Mouse (Mus musculus) frontal cortex, postnatal 36 days (tissue): ENCODE measurements around the gene Ifit3b.
"Not testable (repeated sequence)": the region's sequence is repeated elsewhere in the genome, so short reads cannot be mapped to it uniquely, and the experiment has no call there.

ENCODE experiments used
- DNase-seq, 2 experiments: peaks; one replicate each; pipeline ENCODE4 v3.0.0; 2022; ENCODE audit warnings: low spot score in 2 of 2

Ifit3b gene

DNA sequence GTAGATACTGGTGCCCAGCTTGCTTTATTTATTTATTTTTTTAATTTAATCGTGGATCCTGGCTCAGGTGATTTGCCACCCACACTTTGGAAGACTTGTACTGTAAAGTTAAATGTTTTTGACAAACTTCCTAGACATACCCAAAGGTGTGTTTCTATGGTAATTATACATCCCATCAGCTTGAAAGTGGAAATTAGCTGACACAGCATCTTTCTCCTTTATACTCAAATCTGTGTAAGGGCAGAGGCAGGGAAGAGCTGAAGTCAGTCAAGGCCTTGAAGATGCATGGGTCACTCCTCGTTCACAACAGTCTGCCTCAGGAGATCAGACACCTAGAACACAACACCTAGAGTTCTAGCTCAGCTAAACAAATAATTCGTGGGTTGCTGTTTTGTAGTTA, 2.3 kb downstream of the Ifit3b start:
- not testable (repeated sequence) for DNase-seq

DNA sequence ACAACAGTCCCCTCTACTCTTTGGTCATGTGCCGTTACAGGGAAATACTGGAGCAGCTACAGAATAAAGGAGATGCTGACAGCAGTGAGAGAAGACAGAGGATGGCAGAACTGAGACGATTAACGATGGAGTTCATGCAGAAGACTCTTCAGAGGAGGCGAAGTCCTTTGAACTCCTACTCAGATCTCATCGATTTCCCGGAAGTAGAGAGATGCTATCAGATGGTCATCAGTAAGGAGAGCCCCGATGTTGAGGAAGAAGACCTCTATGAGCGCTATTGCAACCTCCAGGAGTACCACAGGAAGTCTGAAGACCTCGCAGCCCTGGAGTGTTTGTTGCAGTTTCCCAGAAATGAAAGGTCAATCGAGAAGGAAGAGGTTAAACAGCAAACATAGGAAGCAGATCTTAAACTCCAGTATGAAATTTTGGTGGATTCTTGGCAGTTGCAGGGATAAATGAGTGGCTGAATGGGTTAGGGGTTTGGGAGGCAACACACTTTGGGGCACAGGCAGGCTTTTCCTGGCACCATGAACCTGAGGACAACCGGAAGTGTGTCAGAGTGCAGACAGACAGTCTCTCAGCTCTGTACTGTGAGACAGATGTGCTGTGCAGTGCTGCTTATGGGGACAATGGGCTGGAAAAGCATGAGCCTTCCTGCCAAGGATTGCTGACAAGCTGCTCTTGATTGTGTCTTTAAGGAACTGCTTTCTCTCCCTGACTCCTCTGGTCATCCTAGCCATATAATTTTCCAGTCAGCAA, 4.7 kb downstream of the Ifit3b start:
- DNase-seq, result not testable (repeated sequence)

DNA sequence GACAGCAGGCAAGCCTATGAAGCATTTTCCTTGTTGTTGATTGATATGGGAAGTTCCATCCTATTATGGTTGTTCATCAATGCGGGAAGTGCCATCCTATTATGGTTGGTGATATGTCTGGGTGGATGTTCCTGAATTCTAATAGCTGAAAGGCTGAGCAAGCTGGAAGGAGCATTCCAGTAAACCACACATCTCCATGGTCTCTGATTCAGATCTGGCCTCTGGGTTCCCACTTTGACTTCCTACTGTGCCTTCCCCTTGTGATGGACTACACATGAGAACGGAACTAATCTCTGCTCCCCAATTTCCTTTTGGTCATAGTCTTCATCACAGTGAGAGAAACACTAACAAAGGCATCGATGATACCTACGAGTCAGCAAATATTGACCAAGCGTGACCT, 13.1 kb downstream of the Ifit3b start:
- DNase-seq, result no peak

DNA sequence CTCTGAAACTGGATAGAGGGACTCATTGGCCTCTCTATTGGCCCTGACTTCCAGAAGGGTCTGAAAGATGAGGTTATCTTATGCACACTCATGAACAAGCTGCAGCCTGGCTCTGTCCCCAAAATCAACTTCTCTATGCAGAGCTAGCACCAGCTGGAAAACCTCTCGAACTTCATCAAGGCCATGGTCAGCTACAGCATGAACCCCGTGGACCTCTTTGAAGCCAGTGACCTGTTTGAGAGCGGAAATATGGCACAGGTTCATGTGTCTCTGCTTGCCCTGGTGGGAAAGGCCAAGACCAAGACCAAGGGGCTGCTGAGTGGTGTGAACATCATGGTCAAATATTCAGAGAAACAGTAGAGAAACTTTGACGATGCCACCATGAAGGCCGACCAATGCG, 16.0 kb downstream of the Ifit3b start:
- DNase-seq, result no peak

DNA sequence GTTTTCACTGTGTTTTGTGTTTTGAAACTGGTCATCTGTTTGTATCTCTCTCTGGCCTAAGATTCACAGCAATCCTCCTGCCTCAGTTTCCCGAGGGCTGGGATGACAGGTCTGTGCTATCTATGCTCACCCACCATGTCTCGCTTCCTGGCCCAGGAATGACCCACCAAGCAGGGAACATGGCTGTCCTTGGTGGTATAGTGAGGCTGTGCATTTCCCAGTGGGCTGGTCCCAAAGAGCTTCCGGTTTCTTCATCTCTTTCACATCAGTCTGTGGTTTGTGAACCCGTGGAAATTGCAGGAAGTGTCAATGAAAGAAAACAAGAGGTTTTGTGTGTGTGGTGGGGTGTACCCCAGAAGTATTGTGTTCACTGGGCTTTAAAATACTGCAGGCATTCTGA, 16.9 kb downstream of the Ifit3b start:
- DNase-seq, result no peak

DNA sequence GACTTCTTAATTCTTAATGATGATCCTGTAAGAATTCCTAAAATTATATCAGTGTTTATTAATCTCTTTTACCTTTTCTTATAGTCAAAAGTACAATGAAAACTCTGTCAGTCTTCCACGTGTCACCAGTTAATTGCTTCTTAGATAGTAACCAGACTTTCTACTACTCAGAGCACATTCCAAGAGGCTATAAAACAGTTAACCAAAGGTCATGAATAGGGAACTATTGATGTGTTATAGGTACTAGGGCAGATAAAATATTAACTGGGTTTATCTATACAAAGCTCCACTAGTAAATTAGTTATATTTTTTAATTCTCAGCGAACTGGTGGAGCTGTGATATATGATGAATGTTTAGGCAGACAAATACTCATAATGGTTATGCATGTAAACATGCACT, 19.7 kb downstream of the Ifit3b start:
- no peak for DNase-seq

DNA sequence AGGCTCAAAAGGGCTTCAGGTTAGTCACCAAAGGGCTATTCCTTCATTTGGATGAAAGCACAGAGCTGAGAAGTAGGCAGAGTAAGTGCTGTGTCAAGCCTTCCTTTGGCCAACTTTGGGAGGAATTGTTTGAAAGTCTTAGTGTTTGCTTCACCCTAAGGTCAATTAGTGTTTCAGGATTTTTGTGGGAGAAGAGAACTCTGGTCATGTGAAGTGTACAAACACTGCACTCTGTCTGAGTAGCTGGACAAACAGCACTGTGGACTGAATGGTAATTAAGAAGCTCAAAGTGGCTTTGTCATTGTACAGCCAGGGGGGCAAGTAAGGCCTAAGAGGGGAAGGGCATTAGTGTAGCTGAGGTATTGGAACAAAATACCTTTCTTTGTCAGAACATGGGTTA, 23.7 kb downstream of the Ifit3b start:
- DNase-seq, result no peak

DNA sequence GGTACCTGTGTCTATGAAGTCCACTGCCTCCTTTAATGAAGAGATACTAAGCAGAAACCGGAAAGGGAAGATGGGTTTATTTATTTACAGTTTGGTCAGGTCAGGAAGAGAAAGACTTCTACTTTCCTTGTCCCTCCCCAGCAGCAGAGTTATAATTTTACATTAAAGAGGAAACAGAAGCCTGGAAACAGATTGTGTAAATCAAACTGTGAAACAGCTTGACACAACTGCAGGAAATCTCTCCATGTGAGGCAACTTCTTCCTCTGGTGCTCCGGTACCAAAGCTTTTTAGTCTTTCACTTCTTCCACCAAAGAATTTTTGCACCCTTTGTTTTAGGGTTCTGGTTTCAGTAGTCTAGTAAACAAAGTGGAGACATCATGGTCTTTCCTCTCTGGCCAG, 25.7 kb downstream of the Ifit3b start:
- no peak for DNase-seq

DNA sequence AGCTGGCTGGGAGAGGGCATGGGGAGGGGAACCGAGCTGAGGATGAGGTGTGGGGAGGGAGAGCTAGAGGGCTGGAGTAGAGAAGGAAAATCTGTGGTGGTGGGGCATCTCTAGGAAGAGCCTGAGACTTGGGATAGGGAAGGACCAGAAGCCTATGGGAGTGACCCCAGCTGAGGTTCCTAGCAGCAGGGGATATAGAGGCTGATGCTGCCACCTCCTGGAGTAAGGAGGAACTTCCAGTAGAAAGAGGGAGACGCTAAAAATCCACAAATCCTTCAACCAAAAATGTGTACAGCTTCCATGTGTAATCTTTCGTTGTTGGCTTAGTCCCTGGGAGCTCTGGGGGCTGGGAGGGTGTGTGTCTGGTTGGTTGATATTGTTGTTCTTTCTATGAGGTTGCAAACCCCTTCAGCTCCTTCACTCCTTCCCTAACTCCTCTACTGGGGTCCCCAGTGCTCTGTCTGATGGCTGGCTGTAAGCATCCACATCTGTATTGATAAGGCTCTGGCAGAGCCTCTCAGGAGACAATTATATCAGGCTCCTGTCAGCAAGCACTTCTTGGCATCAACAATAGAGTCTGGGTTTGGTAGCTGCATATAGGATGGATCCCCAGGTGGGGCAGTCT, 29.3 kb downstream of the Ifit3b start:
- DNase-seq, result peak; percentile 32 to 71

DNA sequence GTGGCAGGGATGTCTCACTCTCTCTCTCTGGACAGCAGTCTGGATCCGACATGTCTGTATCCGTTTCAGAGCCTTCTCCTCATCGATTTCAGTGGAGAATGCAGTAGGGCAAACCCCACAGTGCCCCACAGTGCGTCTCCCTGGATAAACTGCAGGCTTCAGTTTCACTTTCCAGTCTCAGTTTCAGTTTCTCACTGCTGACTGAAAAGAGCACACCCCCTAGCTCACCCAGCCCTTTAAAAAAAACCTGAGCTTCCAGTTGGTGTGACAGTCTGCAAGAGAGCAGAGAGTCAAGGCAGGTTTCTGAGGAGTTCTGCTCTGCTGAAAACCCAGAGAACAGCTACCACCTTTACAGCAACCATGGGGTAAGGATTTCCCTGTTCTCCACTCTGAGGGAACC, 32.9 kb downstream of the Ifit3b start, which contains the start of the genes Ifit1bl2 and Ifit1:
Ifit1bl2 (minus strand) TSS at position 121 of the 400 bp plus-strand sequence.
Ifit1 (plus strand) TSS at position 249 of the 400 bp plus-strand sequence.
- no peak for DNase-seq

DNA sequence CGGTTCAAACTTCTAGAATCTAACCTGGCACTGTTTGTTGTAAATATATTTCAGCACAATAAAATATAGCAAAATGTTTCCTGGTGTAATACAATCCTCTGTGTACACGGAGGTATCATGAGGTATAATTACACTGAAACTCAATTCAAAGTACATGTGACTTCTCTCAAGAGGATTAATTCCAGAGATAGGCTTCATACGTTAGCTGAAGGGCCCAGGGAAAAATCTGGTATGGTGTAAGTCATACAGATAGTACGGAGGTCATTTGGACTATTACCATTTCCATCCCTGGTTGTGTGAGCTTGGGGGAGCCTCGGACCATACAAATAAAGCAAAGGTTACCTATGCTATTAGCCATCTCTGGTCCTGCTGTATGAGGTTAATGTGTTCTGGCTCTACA, 34.8 kb downstream of the Ifit3b start:
- DNase-seq, result no peak

DNA sequence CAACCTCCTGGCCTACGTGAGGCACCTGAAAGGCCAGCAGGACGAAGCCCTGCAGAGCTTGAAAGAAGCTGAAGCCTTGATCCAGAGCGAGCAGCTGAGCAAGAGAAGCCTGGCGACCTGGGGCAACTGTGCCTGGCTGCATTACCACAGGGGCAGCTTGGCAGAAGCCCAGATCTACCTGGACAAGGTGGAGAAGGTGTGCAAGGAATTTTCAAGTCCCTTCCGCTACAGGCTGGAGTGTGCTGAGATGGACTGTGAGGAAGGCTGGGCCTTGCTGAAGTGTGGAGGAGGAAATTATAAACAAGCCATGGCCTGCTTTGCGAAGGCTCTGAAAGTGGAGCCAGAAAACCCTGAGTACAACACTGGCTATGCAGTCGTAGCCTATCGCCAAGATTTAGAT, 39.9 kb downstream of the Ifit3b start:
- not testable (repeated sequence) for DNase-seq

DNA sequence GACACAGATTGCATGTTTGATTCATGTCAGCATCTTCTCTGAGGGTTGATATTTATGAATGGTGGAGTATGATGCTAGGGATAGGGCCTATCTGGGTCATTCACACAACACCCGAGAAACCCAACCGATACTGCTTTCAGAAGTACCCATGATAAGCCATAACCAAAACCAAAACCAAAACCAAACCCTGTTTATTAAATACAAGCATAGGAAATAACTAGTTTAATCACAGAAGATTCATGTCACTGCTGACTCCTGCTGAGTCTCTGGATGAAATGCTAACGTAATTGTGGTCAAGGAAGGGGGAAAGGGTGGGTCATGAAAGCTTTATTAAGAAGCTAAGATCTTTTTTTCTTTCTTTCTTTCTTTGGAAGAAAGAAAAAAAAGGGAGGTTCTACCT, 42.5 kb downstream of the Ifit3b start:
- no peak for DNase-seq

DNA sequence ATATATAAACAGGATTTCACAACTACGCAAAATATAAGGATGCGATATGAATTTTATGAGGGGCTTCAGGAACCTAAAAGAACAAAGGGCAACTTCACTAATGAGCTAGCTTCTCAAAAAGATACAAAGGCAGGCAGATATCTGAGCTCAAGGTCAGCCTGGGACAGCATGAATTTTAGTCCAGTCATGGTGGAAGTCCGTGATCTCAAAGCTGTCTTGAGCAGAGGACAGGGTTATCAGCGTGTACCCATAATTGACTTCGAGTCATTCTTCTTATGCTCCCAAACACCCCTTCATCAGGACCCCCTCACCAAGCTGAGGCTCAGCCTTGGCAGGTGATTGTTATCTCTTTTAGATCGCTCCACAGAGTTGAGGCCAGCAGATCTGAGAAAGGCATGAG, 43.2 kb downstream of the Ifit3b start:
- DNase-seq, result no peak

DNA sequence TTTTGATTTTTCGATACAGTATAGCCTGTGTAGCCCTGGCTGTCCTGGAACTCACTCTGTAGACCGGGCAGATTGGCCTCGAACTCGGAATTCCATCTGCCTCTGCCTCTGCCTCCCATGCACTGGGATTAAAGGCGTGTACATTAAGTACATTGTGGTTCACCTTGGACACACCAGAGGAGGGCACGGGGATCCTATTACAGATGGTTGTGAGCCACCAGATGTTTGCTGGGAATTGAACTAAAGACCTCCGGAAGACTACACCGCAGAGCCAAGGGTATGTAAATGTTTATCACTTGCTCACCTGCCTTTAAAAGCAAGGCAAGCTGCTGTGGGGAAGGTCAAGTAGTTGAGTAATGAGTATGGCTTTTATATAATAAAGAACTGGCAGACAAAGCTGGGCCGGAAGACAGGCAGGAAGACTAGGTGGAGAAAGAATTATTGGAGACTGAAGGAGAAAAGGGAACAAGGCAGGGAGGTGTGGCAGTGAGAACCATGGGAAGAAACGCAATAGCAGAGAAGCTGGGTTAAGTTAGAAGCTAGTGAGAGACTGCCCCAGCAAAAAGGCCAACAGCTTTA, 47.5 kb downstream of the Ifit3b start:
- DNase-seq, result no peak

DNA sequence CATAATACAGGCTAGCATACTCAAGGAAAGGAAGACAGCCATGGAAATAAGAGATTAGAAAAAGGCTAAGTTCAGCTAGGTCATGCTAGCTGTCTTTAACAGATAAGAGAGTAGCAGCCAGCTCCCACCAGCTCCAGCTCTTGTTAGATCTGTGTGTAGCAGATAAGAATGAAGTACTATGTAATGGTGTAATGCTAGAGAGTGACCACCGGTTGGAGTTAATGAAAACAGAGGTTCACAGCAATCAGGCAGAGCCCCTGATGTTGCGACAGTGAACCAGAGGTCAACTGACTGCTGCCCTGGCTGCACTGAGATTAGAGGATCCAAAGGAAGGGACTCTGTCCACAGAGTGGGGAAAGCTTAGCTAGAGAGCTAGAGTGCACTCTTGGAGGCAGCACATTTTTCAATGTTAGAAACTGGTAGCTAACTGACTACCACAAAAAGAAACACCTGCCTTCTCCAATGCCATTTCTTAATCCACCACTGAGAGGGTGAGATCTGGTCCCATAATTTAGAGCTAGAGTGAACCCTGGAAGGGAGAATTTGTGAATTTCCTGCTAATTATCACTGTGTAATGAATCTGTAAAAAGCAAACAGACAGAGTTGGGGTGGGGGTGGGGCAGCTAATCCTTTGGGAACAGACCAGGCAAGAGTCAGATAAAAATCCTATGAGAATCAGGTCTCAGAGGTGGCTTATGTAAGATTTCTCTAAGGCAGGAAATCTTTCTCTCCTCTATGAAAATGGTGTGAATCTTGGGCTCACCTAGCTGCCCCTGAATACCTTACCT, 48.9 kb downstream of the Ifit3b start:
- DNase-seq, result no peak

DNA sequence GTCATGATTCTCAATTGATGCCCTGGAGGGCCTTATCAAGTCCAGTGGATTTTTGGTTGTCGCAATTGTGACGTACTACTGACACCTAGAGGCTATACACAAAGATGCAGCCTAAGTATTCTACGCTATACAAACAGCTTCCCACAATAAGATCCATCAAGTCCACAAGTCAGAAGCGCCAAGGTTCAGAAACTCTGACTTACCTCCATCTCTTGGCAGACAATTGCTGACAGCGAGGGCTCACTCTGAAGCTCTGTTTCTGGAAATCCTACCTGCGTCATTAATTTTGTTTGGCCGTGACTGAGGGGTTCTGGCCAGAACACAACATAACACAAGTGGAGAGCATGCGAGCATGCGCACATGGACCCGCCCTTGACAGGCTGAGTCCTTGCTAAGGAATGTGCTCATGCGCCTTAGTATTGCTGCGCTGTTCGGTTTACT, 54.3 kb downstream of the Ifit3b start:
- DNase-seq, result peak; percentile 51 to 65

DNA sequence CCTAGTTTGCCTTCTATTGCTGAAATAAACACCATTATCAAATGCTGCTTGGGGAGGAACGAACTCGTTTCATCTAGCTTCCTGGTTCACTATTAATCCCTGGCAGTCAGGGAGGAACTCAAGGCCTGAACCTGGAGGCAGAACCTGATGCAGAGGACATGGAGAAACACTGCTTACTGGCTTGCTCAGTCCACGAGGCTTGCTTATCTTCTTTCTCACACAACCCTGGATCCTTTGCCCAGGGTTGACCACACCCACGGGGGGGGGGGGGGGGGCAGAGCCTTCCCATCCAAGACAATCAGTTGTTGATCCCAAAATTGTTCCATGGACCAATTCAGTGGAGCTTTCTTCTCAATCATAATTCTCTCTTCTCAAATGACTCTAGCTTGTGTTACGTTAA, 55.0 kb downstream of the Ifit3b start:
- no peak for DNase-seq
